Mouse (Mus musculus) MN1 (cell line): ENCODE measurements at regions not wholly inside any gene's neighbourhood (a gene's known extent, or its start where the extent isn't known, plus 50 kb on each side); places are given as distances from the start of the nearest gene placed in this dataset.

Experiments
- DNase-seq: peaks from one replicate; pipeline ENCODE4 v3.0.0-alpha.2; 2016; ENCODE audit warnings: low spot score

GRCm38 (mm10) chr5:46488140-46488942 lies 630.9 kb upstream of the Lcorl start:
- no peak for DNase-seq

GRCm38 (mm10) chr5:46486740-46487326 lies 629.4 kb upstream of the Lcorl start:
- DNase-seq: no peak

- no peak for DNase-seq
These were observed 598.9 kb upstream of the Lcorl start for GRCm38 (mm10) chr5:46456356-46456755.

DNA sequence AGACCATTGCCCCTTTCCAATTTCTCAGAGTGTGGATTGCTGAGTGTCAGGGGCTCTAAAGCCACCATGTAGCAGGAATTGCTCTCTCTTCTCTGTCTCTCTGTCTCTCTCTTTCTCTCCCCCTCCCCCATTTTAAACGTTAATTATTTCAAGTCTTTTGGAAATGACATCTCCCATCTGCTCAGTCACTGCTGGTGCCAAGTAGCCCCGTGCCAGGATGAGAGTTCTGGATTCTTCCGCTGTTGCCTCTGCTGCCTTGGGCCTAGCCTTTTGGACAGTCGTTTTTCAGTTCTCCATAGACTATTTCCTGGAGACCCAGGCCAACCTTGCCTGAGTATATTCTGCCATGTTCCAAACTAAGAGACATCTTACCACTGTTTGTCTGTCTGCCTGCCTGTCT lies 590.9 kb upstream of the Lcorl start:
- no peak for DNase-seq

DNA sequence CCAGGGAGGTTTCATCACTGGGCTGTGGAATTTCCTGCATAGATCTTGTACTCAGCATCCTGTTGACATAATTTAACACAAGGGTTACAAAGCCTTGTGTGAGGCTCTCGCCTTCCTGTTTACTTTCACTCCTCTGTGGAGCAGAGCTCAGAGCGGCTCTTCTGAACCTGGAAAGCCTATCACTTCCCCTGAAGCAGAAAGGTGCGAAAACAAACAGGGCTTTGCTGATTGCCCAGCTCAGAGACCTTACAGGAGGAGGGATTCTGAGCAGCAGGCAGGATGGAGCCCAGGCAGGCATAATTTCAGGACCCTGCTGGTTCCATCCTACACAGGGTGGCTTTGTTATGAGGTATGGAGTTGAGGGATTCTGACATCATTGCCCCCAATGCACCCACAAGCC lies 588.4 kb upstream of the Lcorl start:
- no peak for DNase-seq

DNA sequence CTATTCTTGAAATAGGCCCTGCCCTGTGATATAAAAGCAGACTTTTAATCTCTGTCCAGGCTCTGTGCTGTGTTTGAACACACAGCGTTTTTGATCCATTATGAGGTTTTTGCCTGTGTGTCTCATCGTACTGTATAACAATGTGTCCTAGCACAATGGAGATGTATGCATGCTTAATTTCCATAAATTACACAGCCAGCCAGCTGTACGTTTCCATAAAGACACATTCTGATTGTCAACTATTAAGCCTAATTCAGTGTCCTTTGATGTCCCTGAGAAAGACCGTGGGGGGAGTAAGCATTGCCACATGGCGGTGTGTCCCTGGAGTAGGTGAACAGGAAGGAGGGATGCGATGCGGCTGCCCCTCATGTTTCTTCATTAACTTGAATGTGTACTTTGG lies 587.7 kb upstream of the Lcorl start:
- no peak for DNase-seq

DNA sequence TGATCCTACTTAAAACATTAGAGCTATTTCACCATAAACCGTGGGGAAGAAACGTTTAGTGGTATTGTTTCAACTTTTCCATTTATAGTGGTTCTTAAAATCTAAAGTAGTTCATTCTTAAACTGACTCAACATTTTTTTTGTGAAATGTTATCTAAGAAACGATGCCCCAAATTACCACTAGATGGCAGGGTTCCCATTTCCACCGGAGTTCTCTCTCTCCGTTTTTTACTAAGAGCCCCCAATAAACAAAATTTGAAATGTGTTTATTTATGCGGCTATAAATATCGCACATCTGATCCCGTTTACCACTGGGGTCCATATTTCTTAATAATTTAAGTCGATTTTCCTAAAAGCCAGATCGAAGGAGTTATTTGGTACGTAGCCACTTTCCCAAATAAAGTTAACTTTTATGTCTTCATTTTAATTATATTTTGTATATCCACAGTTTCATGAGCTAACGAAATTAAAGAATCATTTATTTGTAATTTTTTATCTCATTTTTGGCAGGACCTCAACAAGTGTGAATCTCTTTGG lies 586.5 kb upstream of the Lcorl start:
- peak; percentile 42 for DNase-seq

DNA sequence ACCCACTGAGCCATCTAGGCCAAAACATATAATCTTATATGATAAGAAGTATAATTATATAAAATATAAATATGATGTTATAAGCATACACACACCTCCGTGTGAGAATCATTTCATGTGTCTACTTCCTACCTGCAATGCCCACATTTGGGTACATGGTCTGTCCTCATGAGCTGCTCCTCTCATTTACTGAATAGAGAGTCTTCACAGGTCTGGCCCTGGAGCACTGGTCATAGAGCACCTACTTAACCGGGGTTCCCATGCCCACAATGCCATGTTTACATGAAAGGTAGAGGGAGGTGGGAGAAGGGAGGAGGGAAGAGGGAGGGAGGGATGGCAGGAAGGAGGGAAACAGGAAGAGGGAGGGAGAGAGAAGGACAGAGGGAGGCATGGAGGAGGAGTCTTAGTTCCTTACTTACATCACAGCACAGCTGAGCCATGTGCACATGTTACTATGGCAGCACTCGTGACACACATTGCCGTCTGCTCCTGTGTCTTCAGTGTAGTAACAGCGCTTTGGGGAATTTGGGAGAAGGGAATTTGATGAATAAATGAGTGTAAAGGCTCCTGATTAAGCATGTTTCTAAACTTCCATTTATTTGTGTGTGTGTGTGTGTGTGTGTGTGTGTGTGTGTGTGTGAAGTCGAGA lies 585.3 kb upstream of the Lcorl start:
- DNase-seq: no peak

- no peak for DNase-seq
These were observed 584.3 kb upstream of the Lcorl start for GRCm38 (mm10) chr5:46441716-46442115.

GRCm38 (mm10) chr5:46431644-46432367 lies 574.4 kb upstream of the Lcorl start:
- DNase-seq: no peak

DNA sequence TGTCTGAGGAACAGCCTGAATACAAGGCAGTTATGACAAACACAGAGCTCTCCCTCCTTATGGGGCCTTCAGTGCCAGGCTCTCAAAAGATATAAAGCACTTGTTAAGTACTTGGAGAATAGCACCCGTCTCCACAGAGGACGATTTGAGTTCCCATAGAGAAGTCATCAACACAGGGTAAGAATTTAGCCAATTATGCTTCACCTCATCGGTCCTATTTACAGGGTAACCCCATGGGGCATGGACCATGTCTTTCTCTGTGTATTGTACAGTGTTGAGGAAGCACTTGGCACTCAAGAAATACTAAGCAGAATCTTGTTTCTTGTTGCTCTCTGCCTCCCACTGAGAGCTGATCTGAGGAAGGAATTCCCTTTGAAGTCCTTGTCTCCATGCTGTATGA lies 565.3 kb upstream of the Lcorl start:
- DNase-seq: no peak

- no peak for DNase-seq
These were observed 549.6 kb upstream of the Lcorl start for GRCm38 (mm10) chr5:46406969-46407368.

- peak; percentile 6 for DNase-seq
These were observed 549.0 kb upstream of the Lcorl start for GRCm38 (mm10) chr5:46406404-46406803.

GRCm38 (mm10) chr5:46386591-46386990 lies 529.2 kb upstream of the Lcorl start:
- no peak for DNase-seq

DNA sequence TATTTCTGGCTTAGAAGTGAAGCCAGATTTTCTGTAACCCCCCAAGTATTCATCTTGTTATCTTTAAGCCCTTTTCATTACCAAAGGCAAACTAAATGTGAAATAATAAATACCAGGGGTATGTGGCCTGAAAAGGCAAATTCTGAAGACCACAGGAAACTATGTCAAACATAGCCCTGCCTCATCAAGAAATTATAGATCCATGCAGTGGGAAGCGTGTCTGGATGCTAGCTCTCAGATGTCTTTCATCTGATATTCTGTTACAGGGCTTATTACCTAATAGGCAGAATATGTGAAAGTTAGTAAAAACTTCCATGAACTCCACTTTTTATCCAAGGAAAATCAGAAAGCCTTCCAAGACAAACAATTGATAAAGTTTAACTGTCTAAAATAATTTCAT lies 509.9 kb upstream of the Lcorl start:
- DNase-seq: no peak

- no peak for DNase-seq
These were observed 506.2 kb upstream of the Lcorl start for GRCm38 (mm10) chr5:46363661-46364060.

GRCm38 (mm10) chr5:46361637-46362036 lies 504.2 kb upstream of the Lcorl start:
- DNase-seq: no peak

GRCm38 (mm10) chr5:46348448-46348847 lies 491.0 kb upstream of the Lcorl start:
- DNase-seq: no peak

DNA sequence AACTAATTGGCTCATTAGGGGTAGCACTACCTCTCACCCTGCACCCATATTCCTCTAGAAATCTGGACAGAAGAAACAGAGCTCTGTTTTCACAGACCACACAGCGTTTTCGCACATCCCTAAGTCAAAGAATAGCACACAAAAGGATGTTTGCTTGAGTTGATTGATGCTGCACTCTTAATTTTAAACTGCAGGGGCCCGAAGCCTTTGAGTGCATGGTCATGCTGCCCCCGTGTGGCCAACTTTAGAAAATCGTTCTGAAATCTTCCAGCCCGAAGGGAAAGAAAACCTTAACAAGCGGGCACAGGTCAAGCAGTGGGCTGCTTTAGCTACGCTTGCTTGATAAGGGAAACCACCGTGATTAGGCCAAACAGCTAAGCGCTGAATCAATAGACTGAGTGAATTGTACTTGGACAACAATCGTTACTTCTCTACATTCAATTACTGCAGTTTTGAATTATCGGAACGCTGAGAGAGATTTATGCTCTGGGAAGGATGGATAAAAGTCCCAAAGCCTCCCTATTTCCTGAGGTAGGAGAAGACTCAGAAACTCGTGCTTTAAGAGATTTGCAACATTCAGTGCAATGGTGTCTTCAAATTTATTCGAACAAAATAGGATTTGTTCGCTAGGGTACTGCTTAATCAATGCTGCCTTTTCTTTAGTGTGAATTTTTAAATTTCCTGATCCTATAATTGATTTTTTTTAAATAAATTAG lies 490.1 kb upstream of the Lcorl start:
- DNase-seq: peak; percentile 82

GRCm38 (mm10) chr5:46338461-46338860 lies 481.0 kb upstream of the Lcorl start:
- DNase-seq: no peak

DNA sequence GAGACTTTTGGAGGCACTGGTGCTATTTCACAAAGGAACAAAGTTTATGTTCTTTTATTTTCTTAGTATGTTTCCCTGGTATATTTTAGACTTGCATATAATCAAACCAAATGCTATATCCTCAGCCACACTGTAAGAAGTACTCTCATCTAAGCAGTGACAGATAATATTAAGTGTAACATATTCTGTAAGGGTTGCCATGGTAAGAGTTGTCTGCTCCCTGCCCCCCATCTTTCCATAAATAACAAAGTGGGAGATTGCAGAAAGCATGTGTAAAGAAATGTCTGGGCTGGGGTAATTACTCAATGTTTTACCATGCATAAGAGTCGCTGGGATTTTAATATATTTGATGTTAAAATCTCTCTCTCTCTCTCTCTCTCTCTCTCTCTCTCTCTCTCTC lies 473.5 kb upstream of the Lcorl start:
- no peak for DNase-seq
